Mouse (Mus musculus) right cerebral cortex, postnatal 4 days (tissue): Measurements from ENCODE around the gene Ttc38.
"Not testable (repeated sequence)": the region's sequence is repeated elsewhere in the genome, so short reads cannot be mapped to it uniquely, and the experiment has no call there.

Source experiments
- DNase-seq: peaks from one replicate; pipeline ENCODE4 v3.0.0-alpha.2; 2022

Ttc38 gene

DNA sequence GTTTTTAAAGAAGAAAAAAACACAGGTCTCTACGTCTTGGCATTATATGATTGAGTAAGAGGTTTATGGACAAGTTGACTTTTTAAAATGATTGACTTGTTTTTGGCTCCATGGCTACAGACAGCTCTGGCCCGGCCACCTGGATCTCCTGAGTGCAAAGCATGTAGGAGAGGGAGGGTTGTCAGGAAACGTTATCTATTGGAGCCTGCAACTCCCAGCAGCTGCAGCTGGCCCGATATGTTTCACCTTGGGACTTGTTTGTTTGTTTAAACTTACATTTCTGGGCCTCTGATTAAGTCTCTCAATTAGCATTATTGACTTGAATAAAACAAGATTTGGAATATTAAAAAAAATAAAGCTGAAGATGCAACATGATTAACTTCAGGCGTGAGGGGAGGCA lies 5.4 kb upstream of the Ttc38 start:
- DNase-seq, result no peak

DNA sequence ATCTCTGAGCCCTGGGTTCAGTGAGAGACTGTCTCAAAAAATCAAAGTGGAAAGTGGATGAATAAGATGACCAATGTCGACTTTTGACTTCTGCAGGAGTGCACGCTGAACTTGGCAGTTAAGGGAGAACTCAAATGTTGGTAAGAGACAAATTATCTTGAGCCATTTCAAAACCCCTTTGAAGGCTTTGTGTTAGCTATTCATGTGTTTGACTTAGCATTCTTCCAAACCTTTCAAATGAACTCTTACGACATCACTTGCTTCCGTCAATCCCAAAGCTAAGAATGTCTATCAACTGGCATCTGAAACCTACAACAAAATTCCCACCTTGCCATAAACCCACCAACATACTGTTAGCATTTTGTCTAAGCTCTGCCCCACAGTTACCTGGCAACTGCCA lies 4.0 kb upstream of the Ttc38 start:
- no peak for DNase-seq

DNA sequence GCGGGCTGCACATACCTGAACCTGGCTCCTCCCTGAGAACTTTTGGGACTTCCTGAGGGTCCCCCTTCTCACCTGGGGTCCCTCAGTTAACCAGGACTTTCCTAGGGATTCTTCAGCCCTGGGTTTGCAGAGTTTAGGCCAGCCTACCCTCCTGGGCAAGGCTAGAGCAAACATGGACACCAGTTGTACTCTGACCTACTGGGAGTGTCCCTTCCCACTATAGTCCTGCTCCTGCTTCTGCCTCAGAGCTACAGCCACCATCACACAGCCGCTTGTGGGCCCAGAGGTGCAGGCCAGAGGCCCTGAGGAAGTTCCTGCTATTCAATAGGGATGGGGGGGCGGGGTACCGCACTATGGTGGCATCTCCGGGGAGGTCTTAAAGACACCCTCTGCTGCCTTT lies 2.6 kb upstream of the Ttc38 start:
- no peak for DNase-seq

DNA sequence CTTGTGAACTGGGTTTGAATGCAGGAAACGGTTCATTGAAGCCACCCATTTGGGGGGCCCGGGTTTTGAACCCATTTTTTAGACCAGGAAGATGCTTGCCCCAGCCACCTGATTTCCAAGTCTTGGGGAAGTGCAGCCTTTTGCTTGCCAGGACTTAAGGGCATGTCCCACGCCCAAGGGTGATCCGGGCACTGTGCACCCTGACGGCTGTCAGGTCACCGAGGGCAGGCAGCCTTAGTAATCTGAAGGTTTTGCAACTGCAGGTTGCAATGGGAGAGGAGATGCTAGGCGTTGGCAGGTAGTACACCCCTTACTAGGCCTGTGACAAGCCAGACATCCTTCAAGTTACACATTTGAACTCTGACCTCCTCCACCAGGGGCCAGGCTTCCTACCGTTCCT lies 493 bp downstream of the Ttc38 start:
- DNase-seq, result no peak

DNA sequence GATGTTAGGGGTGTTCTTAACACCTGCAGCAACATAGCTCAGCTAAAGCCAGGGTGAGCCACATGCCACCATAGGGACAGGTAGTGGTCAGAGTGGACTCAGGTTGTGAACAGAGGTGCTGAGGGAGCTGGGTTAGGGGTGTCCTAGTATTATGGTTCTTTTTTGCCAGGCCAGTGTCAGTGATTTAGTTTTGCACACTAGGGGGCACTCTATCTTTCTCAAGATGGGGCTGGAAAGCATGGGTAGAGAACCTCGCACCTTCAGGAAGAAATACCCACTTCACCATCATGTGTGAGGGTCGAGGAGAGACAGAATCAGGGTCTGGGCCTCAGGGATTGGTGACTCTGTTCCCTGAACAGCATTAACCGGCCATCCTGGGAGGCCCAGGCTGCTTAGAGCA lies 3.2 kb downstream of the Ttc38 start:
- no peak for DNase-seq

DNA sequence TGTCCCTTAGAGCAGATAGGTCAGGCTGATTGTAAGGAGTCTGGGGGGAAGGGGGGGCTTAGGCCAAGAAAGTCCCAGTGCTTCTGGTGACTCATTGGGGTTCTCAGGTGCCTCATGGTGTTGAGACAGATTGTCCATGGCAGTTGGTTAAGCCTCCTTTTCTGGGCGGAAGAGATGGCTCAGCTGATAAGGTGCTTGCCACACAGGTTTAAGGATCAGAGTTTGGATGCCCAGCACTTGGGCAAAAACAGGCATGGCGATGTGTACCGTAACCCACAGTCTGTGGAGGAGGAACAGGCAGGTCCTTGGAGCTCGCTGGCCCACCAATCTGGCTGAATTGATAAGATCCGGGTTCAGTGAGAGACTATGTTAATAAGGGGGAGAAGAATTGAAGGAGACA lies 4.8 kb downstream of the Ttc38 start:
- no peak for DNase-seq

DNA sequence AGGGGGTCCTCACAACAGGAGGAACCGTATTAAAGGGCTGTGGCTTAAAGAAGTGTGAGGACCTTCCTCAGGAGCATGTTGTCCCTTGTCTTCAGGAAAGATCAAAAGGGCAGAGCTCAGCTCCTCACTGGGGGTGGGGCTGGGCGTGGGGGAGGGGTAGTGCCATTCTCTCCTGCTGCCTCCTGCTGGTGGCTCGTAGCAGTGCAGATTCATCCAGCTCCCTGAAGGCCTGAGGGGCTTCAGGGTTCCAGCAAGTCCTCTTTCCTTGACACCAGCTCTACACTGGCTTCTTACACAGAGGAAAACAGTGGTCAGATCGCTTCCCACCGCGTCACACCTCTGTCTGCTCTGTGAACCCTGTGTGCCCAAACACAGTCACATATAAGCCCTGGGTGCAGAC lies 8.9 kb downstream of the Ttc38 start:
- peak; percentile 50 for DNase-seq

DNA sequence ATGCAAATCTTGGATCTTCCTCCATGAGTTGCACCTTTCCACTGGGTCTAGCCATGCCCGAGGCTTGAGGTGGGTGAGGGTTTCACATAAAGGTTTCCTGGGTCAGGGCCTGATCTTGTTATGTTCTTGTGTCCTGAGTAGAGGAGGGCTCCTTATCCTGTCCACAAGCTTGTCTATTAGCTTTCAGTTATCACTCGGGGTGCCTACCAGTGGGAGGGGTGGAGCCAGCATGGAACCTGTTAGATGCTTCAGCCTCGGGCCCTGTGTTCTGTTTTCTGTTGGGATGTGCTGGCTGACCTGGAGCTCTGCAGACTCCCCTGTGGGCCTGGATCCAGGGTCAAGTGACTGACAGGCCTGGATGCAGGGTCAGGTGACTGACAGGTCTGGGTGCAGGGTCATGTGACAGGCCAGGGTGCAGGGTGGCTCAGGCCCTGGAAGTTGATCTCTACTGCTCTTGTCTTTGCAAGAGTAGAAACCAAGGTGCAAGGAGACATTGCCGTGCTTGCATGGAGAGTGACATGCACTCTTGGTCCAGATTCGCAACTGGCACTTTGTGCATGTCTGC lies 9.8 kb downstream of the Ttc38 start:
- DNase-seq, result no peak

DNA sequence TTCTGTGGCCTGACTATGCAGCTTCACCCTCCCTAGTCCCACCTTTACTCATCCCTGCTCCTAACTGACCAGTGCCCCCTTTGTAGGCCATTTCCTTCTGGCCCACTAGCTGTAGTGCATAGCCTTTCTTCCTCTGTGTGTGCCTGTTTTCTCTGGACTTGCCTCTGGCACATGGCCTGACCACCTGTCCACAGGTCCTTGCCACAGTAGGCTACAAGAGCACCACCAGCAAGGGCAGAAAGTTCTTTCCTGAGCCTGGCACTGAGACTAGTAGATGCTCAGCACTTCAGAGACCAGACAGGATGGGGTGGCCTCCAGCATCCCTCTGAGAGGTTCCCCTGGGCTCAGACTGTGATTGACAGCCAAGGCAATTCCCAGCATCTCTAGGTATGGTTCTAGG lies 13.0 kb downstream of the Ttc38 start:
- no peak for DNase-seq

DNA sequence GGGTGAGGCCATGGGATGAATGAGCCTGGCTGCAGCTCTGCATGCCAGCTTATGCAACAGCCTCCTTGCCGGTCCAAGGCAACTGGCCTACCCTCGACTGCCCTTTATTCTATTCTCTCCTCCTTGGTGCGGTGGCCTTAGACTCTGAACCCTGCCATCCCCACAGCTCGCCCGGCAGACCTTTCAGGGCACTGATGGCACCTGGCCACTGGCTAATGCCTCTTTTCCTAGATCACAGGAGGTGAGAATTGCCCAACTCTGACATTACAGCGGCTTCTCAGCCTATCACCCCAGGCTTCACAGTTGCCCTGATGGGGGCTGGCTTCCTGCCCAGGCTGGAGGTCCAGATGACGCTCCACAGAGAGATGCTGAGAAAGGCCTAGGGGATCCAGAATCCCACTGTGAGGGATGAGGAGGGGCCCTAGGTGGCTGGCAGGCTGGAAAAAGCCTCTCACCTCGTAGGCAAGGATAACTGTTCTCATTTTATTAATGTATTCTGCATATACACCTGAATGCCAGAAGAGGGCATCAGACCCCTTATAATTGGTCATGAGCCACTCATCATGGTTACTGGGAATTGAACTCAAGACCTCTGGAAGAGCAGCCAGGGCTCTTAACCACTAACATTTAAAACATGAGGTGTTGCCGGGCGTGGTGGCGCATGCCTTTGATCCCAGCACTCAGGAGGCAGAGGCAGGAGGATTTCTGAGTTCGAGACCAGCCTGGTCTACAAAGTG lies 19.7 kb downstream of the Ttc38 start:
- no peak for DNase-seq

DNA sequence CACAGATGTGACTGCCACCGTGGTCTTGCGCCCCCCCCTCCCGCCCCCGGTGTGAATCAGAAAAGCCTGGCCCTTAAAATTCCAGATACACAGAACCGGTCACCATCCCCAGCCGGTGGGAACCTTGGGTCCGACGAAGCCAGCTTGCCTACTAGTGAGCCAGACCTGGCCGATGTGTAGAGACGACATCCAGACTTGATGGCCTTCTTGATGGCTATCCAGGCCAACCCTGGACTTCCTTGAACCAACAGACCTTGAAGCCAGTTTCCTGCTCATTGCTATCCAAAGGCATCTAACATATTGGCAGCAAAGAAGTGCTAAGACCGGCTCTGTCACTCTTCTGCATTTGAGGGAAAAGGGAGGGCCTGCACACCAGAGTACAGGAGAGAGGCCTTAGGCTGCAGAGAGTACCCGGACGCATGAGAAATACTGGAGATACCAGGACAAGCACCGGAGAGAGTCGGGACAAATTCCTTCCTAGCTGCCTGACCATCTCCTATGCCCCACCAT lies 26.9 kb downstream of the Ttc38 start:
- no peak for DNase-seq

DNA sequence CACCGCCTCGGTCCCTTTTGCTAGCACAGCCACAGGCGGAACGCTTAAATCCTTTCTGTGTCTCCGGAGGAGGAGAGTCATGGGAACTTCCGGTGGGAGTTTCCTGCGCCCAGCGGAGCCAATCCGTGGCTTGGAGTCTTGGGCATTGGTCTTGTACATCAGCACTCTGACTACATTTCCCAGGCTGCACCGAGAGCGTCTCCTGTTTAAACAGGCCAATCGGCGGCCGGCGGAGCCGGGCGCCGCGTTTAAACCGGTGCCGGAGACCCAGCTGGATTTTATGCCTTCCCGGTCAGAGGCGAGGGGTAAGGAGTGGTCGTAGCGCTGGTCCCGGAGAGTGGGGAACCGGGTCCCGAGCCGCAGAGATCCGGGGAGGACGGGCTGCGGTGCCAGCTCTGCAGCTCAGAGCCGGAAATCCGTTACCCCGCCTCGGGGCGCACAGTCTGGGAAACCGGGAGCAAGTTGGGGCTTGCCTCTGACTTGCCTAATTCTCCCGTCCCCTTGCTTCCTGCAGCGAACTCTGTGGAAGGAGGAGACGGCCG lies 27.5 kb downstream of the Ttc38 start, which contains the start of gene Gtse1:
Gtse1 (plus strand) TSS at position 256 of the 542 bp plus-strand sequence.
- DNase-seq, result peak; percentile 86

DNA sequence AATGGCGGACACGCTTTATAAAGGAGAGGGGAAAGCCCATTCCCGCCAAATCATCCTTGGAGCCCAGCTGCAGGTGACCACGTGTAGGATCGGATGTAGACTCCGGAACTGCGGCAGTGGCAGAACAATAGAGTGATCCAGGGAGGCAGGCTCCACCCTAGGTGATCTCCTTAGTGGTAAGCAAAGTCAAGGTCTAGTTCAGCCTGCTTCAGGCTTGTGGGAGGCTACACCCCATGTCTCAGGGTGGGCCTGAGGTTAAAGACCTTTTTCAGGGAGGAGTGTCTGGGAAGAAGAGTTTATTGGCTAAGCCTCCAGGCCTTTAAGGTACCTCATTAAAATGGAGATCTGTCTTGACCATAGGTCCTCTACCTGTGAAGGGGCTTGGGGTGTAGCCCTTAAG lies 33.8 kb downstream of the Ttc38 start:
- not testable (repeated sequence) for DNase-seq

DNA sequence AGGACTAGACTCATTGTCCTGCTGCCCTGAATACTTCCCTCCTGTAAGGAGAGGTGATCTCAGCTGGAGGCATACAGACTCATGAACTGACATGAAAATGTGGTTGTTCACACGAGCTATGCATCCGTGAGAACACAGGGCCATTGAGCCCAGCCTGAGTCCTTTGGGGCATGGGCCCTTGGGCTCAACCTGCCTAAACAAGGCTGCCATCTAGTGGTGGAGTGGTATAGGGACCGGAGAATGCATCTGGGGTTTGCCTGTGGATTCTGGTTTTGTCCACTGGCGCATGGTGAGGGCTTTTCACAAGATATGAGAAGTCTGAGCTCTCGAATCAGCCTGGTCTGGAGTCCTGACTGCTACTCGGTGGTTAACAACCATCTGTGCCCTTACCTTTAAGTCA lies 35.6 kb downstream of the Ttc38 start:
- peak; percentile 51 for DNase-seq

DNA sequence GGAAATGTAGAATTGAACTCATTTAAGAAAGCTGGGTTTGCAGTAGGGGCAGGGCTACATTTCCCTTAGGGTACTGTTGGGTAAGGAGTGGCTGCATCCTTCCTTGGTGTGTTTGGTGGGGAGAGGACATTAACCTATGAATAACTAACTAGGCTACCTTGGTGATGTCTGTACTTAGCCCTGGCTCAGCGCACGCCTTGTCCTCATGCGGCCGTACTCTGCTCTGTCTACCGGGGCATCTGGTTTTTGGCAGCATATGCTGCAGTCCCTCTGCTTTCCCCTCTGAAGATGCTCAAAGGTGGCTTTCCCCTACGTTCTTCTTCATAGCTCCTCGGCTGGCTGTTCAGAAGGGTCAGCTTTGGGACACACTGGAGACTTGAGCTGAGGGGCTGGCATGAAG lies 45.2 kb downstream of the Ttc38 start:
- no peak for DNase-seq

DNA sequence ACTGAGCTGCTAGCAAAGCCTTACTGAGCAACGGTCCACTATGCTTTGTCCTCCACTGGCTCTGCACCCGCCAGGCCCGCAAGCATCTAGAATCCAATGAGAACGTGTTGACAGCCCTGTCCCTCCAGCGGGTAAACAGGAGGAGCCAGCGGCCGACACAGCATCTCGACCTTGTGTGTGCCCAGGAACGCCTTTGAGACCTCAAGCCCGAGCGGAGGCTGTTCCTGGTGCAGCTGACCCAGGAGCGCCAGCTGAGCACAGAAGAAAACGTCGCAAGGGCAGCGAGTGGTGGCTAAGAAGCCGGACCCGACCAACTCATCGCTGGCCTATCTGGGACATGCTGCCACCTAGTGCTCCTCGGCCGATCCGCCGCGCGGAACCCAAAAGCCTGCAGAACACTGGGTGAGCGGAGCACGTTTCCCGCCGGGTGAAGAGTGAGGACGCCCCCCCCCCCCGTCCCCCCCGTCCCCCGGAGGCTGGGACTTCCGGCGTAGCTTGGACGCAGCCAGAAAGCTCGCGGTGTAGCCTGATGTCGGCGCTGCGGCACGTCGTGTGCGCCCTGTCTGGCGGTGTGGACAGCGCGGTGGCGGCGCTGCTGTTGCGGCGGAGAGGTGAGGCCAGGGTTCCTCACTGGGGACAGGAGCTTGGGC lies 46.9 kb downstream of the Ttc38 start, which contains the start of gene Trmu:
Trmu (plus strand) TSS at position 465 of the 650 bp plus-strand sequence.
- peak; percentile 88 for DNase-seq

DNA sequence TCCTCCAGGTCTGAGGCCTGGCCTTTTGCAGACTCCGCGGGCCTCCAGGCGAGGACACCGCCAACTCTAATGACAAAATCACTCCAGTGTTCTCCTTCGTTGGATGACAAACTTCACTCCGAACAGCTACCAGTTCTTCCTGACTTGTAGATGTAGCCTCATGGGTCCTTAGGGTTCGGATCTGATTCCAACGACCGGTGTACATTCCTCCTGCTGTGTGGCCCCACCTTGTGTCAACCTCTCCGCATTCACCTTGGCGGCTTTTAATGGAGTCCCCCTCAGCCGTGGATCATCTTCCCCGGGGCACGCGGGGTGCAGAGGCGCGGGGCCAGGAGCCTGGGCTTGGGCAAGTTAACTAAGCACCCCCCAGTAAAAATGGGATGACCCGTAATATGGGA lies 47.4 kb downstream of the Ttc38 start:
- no peak for DNase-seq

DNA sequence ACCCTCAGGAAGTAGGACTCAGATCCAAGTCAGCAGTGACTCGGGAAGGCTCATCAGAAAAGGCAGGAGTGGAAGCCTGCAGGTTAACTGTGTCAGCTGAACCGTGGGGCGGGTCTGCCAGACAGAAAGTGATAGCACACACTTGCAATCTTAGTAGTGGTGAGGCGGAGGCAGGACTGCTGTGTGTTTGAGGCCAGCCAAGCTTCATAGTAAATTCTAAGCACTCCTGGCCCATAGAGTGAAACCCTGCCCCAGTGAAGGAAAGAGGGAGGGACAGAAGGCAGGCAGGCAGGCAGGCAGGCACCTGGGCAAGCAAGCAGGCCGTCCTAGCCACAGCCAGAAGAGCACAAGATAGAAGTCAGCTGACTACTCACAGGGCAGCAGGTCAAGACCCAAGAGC lies 53.5 kb downstream of the Ttc38 start:
- no peak for DNase-seq

DNA sequence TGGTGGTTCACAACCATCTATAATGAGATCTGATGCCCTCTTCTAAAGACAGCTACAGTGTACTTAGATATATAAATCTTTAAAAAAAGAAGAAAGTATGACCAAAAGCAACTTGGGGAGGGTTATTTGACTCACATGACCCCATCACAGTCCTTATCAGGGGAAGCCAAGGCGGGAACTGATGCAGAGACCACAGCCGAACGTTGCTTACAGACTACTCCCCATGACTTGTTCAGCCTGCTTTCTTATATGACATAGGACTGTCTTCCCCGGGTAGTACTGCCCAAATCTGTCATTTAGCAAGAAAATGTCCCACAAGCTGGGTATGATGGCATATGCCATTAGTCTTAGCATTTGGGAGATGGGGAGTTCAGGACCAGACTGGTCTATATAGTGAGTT lies 57.1 kb downstream of the Ttc38 start:
- no peak for DNase-seq

DNA sequence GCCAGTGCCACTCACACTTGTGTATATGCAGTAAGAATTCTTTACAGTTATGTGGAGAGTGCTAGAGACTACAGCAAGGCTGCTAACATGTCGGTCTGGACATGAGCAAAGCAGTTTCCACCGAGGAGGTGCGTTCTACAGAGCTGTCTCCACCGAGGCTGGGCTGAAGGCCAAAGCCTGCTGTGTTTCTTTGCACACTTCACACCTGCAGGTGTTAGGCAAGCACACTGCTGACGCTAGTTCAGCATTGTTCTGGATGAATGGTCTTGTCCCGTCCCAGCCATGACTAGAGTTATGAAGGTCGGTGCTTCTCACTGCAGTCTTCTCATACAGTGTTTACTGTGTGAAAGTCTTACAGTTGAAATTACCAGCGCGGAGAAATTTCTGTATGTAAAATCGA lies 59.9 kb downstream of the Ttc38 start:
- no peak for DNase-seq

DNA sequence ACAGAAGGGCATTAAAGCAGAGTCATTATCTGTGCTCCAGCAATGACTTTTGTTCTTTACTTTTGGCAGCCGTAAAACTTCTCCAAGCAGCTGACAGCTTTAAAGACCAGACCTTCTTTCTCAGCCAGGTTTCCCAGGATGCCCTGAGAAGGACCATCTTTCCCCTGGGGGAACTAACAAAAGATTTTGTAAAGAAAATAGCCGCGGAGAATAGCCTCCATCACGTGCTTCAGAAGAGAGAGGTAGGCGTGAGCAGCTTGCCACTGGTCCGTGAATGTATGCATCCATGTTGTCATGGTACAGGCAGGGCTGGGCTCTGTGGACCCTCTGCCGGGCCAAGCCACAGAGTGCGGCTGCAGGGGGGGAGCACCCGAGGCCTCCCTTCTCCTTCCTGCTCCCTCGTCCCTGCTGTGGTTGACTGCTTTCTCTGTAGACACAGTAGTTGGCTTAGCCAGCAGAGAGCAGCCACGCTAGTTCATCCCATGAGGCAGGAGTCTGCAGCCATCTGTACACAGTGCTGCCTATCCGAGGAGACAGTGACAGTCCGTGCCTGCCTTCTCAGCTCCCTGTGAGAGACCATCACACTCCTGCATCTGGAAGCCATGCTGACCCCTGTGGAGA lies 60.5 kb downstream of the Ttc38 start:
- DNase-seq, result no peak

DNA sequence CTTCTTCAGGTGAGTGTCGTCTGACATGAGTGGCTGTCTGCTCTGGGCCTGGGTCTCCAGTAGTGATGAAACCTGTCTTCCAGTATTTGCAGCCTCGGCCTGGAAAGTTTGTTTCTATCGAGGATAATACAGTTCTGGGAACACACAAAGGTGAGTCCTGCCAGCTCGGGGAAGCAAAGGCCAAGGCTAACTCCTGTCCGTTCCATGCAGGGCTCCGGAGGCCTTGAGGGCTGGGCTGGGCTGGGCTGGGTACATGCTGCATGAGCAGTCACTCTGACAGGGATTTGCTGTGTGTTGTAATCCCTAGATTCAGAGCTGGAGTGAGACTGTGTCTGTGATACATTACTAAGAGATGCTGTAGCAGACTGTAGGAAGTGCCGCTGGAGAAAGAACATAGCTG lies 61.8 kb downstream of the Ttc38 start:
- no peak for DNase-seq

DNA sequence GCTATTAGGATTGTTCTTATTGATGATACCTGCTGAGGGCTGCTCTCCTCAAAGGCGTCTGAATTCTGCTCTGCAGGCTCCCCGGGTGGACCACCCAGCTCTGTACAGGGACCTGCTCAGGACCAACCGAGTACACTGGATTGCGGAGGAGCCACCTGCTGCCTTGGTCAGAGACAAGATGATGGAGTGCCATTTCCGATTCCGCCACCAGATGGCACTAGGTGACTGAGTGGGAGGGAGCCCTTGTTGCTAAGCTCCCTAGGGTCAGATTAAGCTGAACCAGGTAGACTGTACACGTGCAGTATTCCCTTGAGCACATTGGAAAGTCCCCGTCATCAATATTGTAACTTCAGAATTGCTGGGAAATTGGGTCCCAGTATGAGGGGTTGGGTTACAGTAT lies 64.2 kb downstream of the Ttc38 start:
- DNase-seq, result peak; percentile 96
